Mouse (Mus musculus) limb, embryonic 13.5 days (tissue): ENCODE data around the gene Faf2. TPM values are rescaled to one million over a fixed set of nuclear protein-coding genes. Genes with fewer than 3 reads are reported as not detected.
A peak's percentile ranks its signal among the peaks of the same experiment; 100 is the strongest.
"Not testable (repeated sequence)": the region's sequence is repeated elsewhere in the genome, so short reads cannot be mapped to it uniquely, and the experiment has no call there.

ENCODE experiments used
- ATAC-seq: fragments of 200-750 bp; cut with Nextera tagmentation; 2 replicates; pipeline ENCODE4 v1.8.0; 2017; ENCODE audit warnings: low read depth, moderate number of reproducible peaks, moderate TSS enrichment; ENCODE audit not compliant: low FRiP score
- H3K27ac ChIP-seq: fragments of 300-500 bp; sonication (generic); 2 replicates; pipeline ENCODE4 v1.5.1; 2015; ENCODE audit warnings: inconsistent platforms, mild to moderate bottlenecking, moderate library complexity
- H3K27me3 ChIP-seq: fragments of 300-500 bp; sonication (generic); 2 replicates; pipeline ENCODE4 v1.6.1; 2015; ENCODE audit warnings: mild to moderate bottlenecking, inconsistent platforms
- H3K36me3 ChIP-seq: fragments of 300-500 bp; sonication (generic); 2 replicates; pipeline ENCODE4 v1.6.1; 2015; ENCODE audit warnings: inconsistent platforms, mild to moderate bottlenecking, moderate library complexity
- H3K4me1 ChIP-seq: fragments of 300-500 bp; sonication (generic); 2 replicates; pipeline ENCODE4 v1.6.1; 2015; ENCODE audit warnings: inconsistent platforms
- H3K4me2 ChIP-seq: fragments of 300-500 bp; sonication (generic); replicated peaks from 2 replicates; pipeline ENCODE4 v1.6.1; 2015; ENCODE audit warnings: inconsistent platforms, mild to moderate bottlenecking, moderate library complexity
- H3K4me3 ChIP-seq: fragments of 300-500 bp; sonication (generic); 2 replicates; pipeline ENCODE4 v1.5.1; 2015; ENCODE audit warnings: moderate library complexity, mild to moderate bottlenecking, inconsistent platforms
- H3K9ac ChIP-seq: fragments of 300-500 bp; sonication (generic); 2 replicates; pipeline ENCODE4 v1.6.1; 2015; ENCODE audit warnings: mild to moderate bottlenecking, inconsistent platforms
- H3K9me3 ChIP-seq: fragments of 300-500 bp; sonication (generic); 2 replicates; pipeline ENCODE4 v1.6.1; 2016; ENCODE audit warnings: inconsistent platforms
- WGBS: fragments of 180-500 bp; shearing (Covaris S2); methylation state at CpG from one replicate; pipeline ENCODE4 v1.1.7; 2015; 5-methylcytosine and 5-hydroxymethylcytosine counted together
- polyA plus RNA-seq: library from polyadenylated mRNA; unstranded; fragments of >200 nt; fragmentation: Nextera tagmentation; extraction: Ambion mirVana; gene quantifications from 2 replicates; pipeline ENCODE4 v1.2.1, GENCODE M21; 2015

The Faf2 gene
- polyA plus RNA-seq, 1 experiment from 2014 or later = 85.8 TPM

- no peaks in the 10 kb centered on the region for H3K9me3 ChIP-seq
- H3K4me2 ChIP-seq = no peak overlapping the region
- H3K27me3 ChIP-seq = peaks cover 10% of the 10 kb centered on the region; the same call in 1 of the 2 replicates
- WGBS = 76% methylated on average over 3 of the region's 3 CpGs
- H3K4me3 ChIP-seq = no peak overlapping the region
- H3K9ac ChIP-seq = no peak overlapping the region
- no peak for ATAC-seq
- no peak overlapping the region for H3K27ac ChIP-seq
- H3K36me3 ChIP-seq = no peaks in the 10 kb centered on the region; the same call in 1 of the 2 replicates
- peaks cover 34% of the 10 kb centered on the region for H3K4me1 ChIP-seq
Measured at GRCm38 (mm10) chr13:54608002-54608401, 13.6 kb upstream of the Faf2 start.

- no peak overlapping the region for H3K27ac ChIP-seq
- 19% methylated on average over 8 of the region's 8 CpGs for WGBS
- peak overlapping the region; percentile 14; the same call in 1 of the 2 replicates for H3K4me2 ChIP-seq
- peaks cover 27% of the 10 kb centered on the region for H3K4me1 ChIP-seq
- H3K27me3 ChIP-seq = peaks cover 10% of the 10 kb centered on the region; the same call in 1 of the 2 replicates
- no peaks in the 10 kb centered on the region; the same call in 1 of the 2 replicates for H3K36me3 ChIP-seq
- H3K9ac ChIP-seq = 0 out of 2 replicates have a peak overlapping the region, but pooled peaks have one; percentile 43
- H3K4me3 ChIP-seq = no peak overlapping the region
- ATAC-seq = no peak
- H3K9me3 ChIP-seq = no peaks in the 10 kb centered on the region
Measured at GRCm38 (mm10) chr13:54608666-54609065, 12.9 kb upstream of the Faf2 start.

GRCm38 (mm10) chr13:54609301-54609700 lies 12.3 kb upstream of the Faf2 start:
- Histone ChIP-seq H3K9me3 (no peaks in the 10 kb centered on the region), H3K9ac (0 out of 2 replicates have a peak overlapping the region, but pooled peaks have one; percentile 39), H3K36me3 (no peaks in the 10 kb centered on the region; the same call in 1 of the 2 replicates), H3K4me1 (peaks cover 21% of the 10 kb centered on the region), H3K27me3 (peaks cover 10% of the 10 kb centered on the region; the same call in 1 of the 2 replicates), H3K4me3 (no peak overlapping the region), H3K27ac (no peak overlapping the region), H3K4me2 (peak overlapping the region; percentile 14; the same call in 1 of the 2 replicates)
- WGBS = 48% methylated on average over 1 of the region's 1 CpGs
- ATAC-seq = no peak

GRCm38 (mm10) chr13:54610613-54610971 lies 11.0 kb upstream of the Faf2 start:
- Histone ChIP-seq H3K4me3 (peak overlapping the region; percentile 67), H3K27ac (no peak overlapping the region; the same call in 1 of the 2 replicates), H3K36me3 (no peaks in the 10 kb centered on the region; the same call in 1 of the 2 replicates), H3K4me1 (peaks cover 17% of the 10 kb centered on the region), H3K9me3 (no peaks in the 10 kb centered on the region), H3K4me2 (peak overlapping the region; percentile 94), H3K27me3 (peaks cover 10% of the 10 kb centered on the region; the same call in 1 of the 2 replicates), H3K9ac (peak overlapping the region; percentile 81)
- 9% methylated on average over 13 of the region's 13 CpGs for WGBS
- no peak; the same call in 1 of the 2 replicates for ATAC-seq

- Histone ChIP-seq H3K27me3 (peaks cover 10% of the 10 kb centered on the region; the same call in 1 of the 2 replicates), H3K36me3 (no peaks in the 10 kb centered on the region), H3K4me1 (peaks cover 17% of the 10 kb centered on the region), H3K9ac (peak within 1 kb of the TSS; percentile 81), H3K4me3 (peak within 1 kb of the TSS; percentile 67), H3K27ac (no peak within 1 kb of the TSS; the same call in 1 of the 2 replicates), H3K9me3 (no peaks in the 10 kb centered on the region), H3K4me2 (peak within 1 kb of the TSS; percentile 94)
- peak; percentile 71; the same call in 1 of the 2 replicates for ATAC-seq
- 1% methylated on average over 55 of the region's 66 CpGs for WGBS
Measured at GRCm38 (mm10) chr13:54610972-54611754, 10.4 kb upstream of the Faf2 start, which contains the start of gene Cltb. Gene Cltb, minus strand, starts transcription at chr13:54611344.

GRCm38 (mm10) chr13:54613141-54613540 lies 8.4 kb upstream of the Faf2 start:
- H3K36me3 ChIP-seq, H3K4me3 ChIP-seq, H3K27me3 ChIP-seq, H3K9ac ChIP-seq, H3K4me2 ChIP-seq, ATAC-seq, H3K27ac ChIP-seq, H3K9me3 ChIP-seq: not testable (repeated sequence)
- peaks cover 17% of the 10 kb centered on the region for H3K4me1 ChIP-seq
- 88% methylated on average over 8 of the region's 8 CpGs for WGBS

- no peak overlapping the region for H3K27ac ChIP-seq
- 0 out of 2 replicates have a peak, but pooled peaks cover 3% of the 10 kb centered on the region for H3K4me1 ChIP-seq
- no peak overlapping the region for H3K4me3 ChIP-seq
- no peaks in the 10 kb centered on the region for H3K36me3 ChIP-seq
- H3K27me3 ChIP-seq = no peaks in the 10 kb centered on the region
- 80% methylated on average over 8 of the region's 8 CpGs for WGBS
- no peak for ATAC-seq
- H3K9me3 ChIP-seq = no peaks in the 10 kb centered on the region
- no peak overlapping the region for H3K4me2 ChIP-seq
- H3K9ac ChIP-seq = no peak overlapping the region
Measured at GRCm38 (mm10) chr13:54616307-54616706, 5.3 kb upstream of the Faf2 start.

GRCm38 (mm10) chr13:54616998-54617397 lies 4.6 kb upstream of the Faf2 start:
- Histone ChIP-seq H3K27ac (no peak overlapping the region), H3K9me3 (no peaks in the 10 kb centered on the region), H3K9ac (no peak overlapping the region), H3K4me2 (no peak overlapping the region), H3K36me3 (no peaks in the 10 kb centered on the region), H3K4me1 (no peaks in the 10 kb centered on the region), H3K4me3 (no peak overlapping the region), H3K27me3 (no peaks in the 10 kb centered on the region)
- ATAC-seq = no peak
- 69% methylated on average over 6 of the region's 6 CpGs for WGBS

- Histone ChIP-seq H3K4me3 (peak overlapping the region; percentile 95), H3K27me3 (no peaks in the 10 kb centered on the region), H3K4me2 (peak overlapping the region; percentile 81), H3K4me1 (peaks cover 13% of the 10 kb centered on the region), H3K27ac (peak overlapping the region; percentile 86), H3K36me3 (peaks cover 4% of the 10 kb centered on the region; the same call in 1 of the 2 replicates), H3K9ac (peak overlapping the region; percentile 96), H3K9me3 (no peaks in the 10 kb centered on the region)
- ATAC-seq = no peak; the same call in none of the 2 replicates
- WGBS = 2% methylated on average over 27 of the region's 27 CpGs
Measured at GRCm38 (mm10) chr13:54621960-54622521, 457 bp downstream of the Faf2 start.

- H3K4me2 ChIP-seq = no peak overlapping the region
- no peak overlapping the region for H3K9ac ChIP-seq
- ATAC-seq = no peak
- H3K4me1 ChIP-seq = peaks cover 10% of the 10 kb centered on the region; the same call in 1 of the 2 replicates
- H3K36me3 ChIP-seq = peaks cover 30% of the 10 kb centered on the region
- no peak overlapping the region for H3K4me3 ChIP-seq
- 82% methylated on average over 4 of the region's 4 CpGs for WGBS
- H3K27me3 ChIP-seq = no peaks in the 10 kb centered on the region
- H3K27ac ChIP-seq = no peak overlapping the region
- H3K9me3 ChIP-seq = no peaks in the 10 kb centered on the region
Measured at GRCm38 (mm10) chr13:54629128-54629527, 7.5 kb downstream of the Faf2 start.

GRCm38 (mm10) chr13:54632731-54633277 lies 11.2 kb downstream of the Faf2 start:
- Histone ChIP-seq H3K27ac (no peak overlapping the region), H3K9ac (no peak overlapping the region), H3K36me3 (peaks cover 47% of the 10 kb centered on the region), H3K4me1 (peaks cover 10% of the 10 kb centered on the region; the same call in 1 of the 2 replicates), H3K27me3 (no peaks in the 10 kb centered on the region), H3K4me3 (no peak overlapping the region), H3K9me3 (no peaks in the 10 kb centered on the region), H3K4me2 (no peak overlapping the region)
- no peak for ATAC-seq
- WGBS = 77% methylated on average over 3 of the region's 3 CpGs

GRCm38 (mm10) chr13:54635011-54635410 lies 13.4 kb downstream of the Faf2 start:
- no peak overlapping the region for H3K9ac ChIP-seq
- no peaks in the 10 kb centered on the region for H3K4me1 ChIP-seq
- H3K9me3 ChIP-seq = no peaks in the 10 kb centered on the region
- no peak overlapping the region for H3K4me3 ChIP-seq
- 95% methylated on average over 3 of the region's 3 CpGs for WGBS
- H3K36me3 ChIP-seq = peaks cover 60% of the 10 kb centered on the region
- H3K4me2 ChIP-seq = no peak overlapping the region
- H3K27ac ChIP-seq = no peak overlapping the region
- no peak for ATAC-seq
- no peaks in the 10 kb centered on the region for H3K27me3 ChIP-seq
